Mouse (Mus musculus) bone marrow, adult 2 months (tissue): ENCODE data around the gene Olfr494.

Experiments
- CTCF ChIP-seq: fragments of 200-500 bp; IDR thresholded peaks from 2 replicates; pipeline ENCODE4 v1.5.1; 2011; ENCODE audit warnings: low read length, control low read depth; ENCODE audit not compliant: control insufficient read depth, insufficient read depth
- POLR2A ChIP-seq: fragments of 200-500 bp; IDR thresholded peaks from 2 replicates; pipeline ENCODE4 v1.6.1; 2011; ENCODE audit warnings: low read depth, mild to moderate bottlenecking, control low read depth, low read length, borderline replicate concordance; ENCODE audit not compliant: control insufficient read depth

GRCm38 (mm10) chr7:108392867-108393266 lies 27.7 kb downstream of the Olfr494 start, which contains the start of gene Olfr495:
- TF ChIP-seq CTCF (no peak), POLR2A (no peak)
